Mouse (Mus musculus): ENCODE data around the gene Olfr854.

Olfr854 gene

GRCm38 (mm10) chr9:19567282-19567681 is at the start of gene Olfr854:
Gene Olfr854, minus strand, starts transcription at chr9:19567382.
- DNase-seq (ENCODE audit: low read depth, low spot score): no peak

- no peak for DNase-seq (ENCODE audit: low read depth, low spot score)
Observed at GRCm38 (mm10) chr9:19582317-19582716, 15.1 kb upstream of the Olfr854 start, which contains the start of gene Olfr855. Gene Olfr855, plus strand, starts transcription at chr9:19582617.

- no peak for DNase-seq (ENCODE audit: low read depth, low spot score)
Observed at GRCm38 (mm10) chr9:19540976-19541375, 26.2 kb downstream of the Olfr854 start, which contains the start of gene Olfr853. Gene Olfr853, minus strand, starts transcription at chr9:19541076.
